Mouse (Mus musculus): ENCODE data around the gene Rplp2.

GRCm38 (mm10) chr7:141475805-141476158, 28.6 kb downstream of the Rplp2 start:
- TF ChIP-seq CTCF (IDR thresholded peaks at IDR 0.05) (no peak), POLR2A (IDR thresholded peaks at IDR 0.05; ENCODE audit: insufficient read depth, low read depth, low read length) (no peak), EP300 (IDR thresholded peaks at IDR 0.05; ENCODE audit: insufficient read depth, low read depth, low read length) (no peak)
